Mouse (Mus musculus) MEL (cell line): Measurements from ENCODE around the gene Lect2.

Experiments
- CHD1 ChIP-seq: IDR thresholded peaks from 2 replicates; pipeline ENCODE4 v1.6.1; 2012; ENCODE audit warnings: low read depth, mild to moderate bottlenecking, inconsistent platforms, low read length, improper control_type of control experiment
- CTCF ChIP-seq, 3 experiments: IDR thresholded peaks in 2 of 3; conservative IDR thresholded peaks in 1 of 3; 2 replicates each; pipeline ENCODE4 v1.5.1; 2011 to 2012; ENCODE audit warnings: low read length in 3 of 3, low read depth in 2 of 3, mild to moderate bottlenecking in 2 of 3, improper control_type of control experiment in 1 of 3, inconsistent platforms in 1 of 3, mixed read lengths in 1 of 3, moderate library complexity in 1 of 3; ENCODE audit not compliant: control insufficient read depth in 1 of 3, insufficient read depth in 1 of 3, poor library complexity in 1 of 3, severe bottlenecking in 1 of 3
- E2F4 ChIP-seq: IDR thresholded peaks from 2 replicates; pipeline ENCODE4 v1.6.1; 2011; ENCODE audit warnings: low read depth, low read length, improper control_type of control experiment, borderline replicate concordance
- EP300 ChIP-seq, 2 experiments: IDR thresholded peaks; 2 replicates each; pipeline ENCODE4 v1.6.1; 2011; ENCODE audit warnings: improper control_type of control experiment in 2 of 2, low read length in 2 of 2, low read depth in 1 of 2, mild to moderate bottlenecking in 1 of 2
- KAT2A ChIP-seq: conservative IDR thresholded peaks from 2 replicates; pipeline ENCODE4 v1.6.1; 2012; ENCODE audit warnings: low read depth, low read length, improper control_type of control experiment, inconsistent platforms
- POLR2A ChIP-seq, 2 experiments: IDR thresholded peaks; 2 replicates each; pipeline ENCODE4 v1.6.1; 2011 to 2012; ENCODE audit warnings: low read length in 2 of 2, mild to moderate bottlenecking in 2 of 2, control low read depth in 1 of 2, improper control_type of control experiment in 1 of 2, low read depth in 1 of 2, moderate library complexity in 1 of 2; ENCODE audit not compliant: control insufficient read depth in 1 of 2, insufficient read depth in 1 of 2, poor library complexity in 1 of 2
- RAD21 ChIP-seq: IDR thresholded peaks from 2 replicates; pipeline ENCODE4 v1.6.1; 2011; ENCODE audit warnings: mild to moderate bottlenecking, low read depth, low read length, improper control_type of control experiment
- RCOR1 ChIP-seq: IDR thresholded peaks from 2 replicates; pipeline ENCODE4 v1.6.1; 2012; ENCODE audit warnings: low read depth, mild to moderate bottlenecking, inconsistent platforms, low read length, improper control_type of control experiment
- ZMIZ1 ChIP-seq: IDR thresholded peaks from 2 replicates; pipeline ENCODE4 v1.6.1; 2012; ENCODE audit warnings: low read depth, mild to moderate bottlenecking, inconsistent platforms, low read length, improper control_type of control experiment, moderate library complexity

- TF ChIP-seq KAT2A: no peak
- TF ChIP-seq RCOR1: no peak
- TF ChIP-seq CTCF (IDR thresholded peaks at IDR 0.05 in 2 of 3, conservative IDR thresholded peaks at IDR 0.05 in 1 of 3; ENCODE audit: control insufficient read depth in 1 of 3, insufficient read depth in 1 of 3, low read depth in 2 of 3, low read length in 3 of 3, poor library complexity in 1 of 3, severe bottlenecking in 1 of 3): peak; percentile 1 to 24 (median 18); a peak in 3 of 6 replicates
- TF ChIP-seq EP300 (IDR thresholded peaks at IDR 0.05; ENCODE audit: low read depth in 1 of 2, low read length in 2 of 2): no peak
- no peak for TF ChIP-seq RAD21
- TF ChIP-seq POLR2A (IDR thresholded peaks at IDR 0.05; ENCODE audit: control insufficient read depth in 1 of 2, insufficient read depth in 1 of 2, low read depth in 1 of 2, low read length in 2 of 2, poor library complexity in 1 of 2): no peak
- TF ChIP-seq CHD1: no peak
- no peak for TF ChIP-seq E2F4
- TF ChIP-seq ZMIZ1: no peak
These were observed 27.5 kb upstream of the Lect2 start for GRCm38 (mm10) chr13:56575701-56576321.
